Mouse (Mus musculus) CD4-positive, CD25-positive, alpha-beta regulatory T cell (primary cell): Measurements from ENCODE around the gene Sycp1. TPM values are rescaled to one million over a fixed set of nuclear protein-coding genes. Genes with fewer than 3 reads are reported as not detected.

Experiments
- polyA plus RNA-seq: library from polyadenylated mRNA; unstranded; fragments of 100-300 nt; shearing (Covaris generic); gene quantifications from one replicate; pipeline ENCODE4 v1.2.1, GENCODE M21; 2017

Sycp1 gene
- not detected for polyA plus RNA-seq

GRCm38 (mm10) chr3:102935451-102936354, at the start of gene Sycp1:
Gene Sycp1 (minus strand): TSS chr3:102936100.

DNA sequence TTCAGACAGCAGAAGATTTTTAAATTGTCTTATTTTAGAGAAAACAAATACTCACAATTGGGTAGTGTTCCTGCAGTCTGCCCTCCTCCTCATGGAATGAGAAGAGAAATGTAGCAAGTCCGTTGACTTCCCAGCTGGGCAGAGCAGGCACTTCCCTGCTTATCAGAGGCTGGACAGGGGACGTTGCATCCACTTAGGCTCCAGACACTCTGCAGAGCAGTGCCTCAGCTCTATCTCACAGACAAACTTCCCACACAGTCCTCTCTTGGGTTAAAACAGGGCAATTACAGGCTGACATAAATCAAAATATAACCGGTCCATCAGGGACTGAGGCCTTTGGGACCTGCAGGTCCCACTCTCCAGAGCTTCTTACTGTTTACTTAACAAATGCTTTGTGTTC, 28.1 kb upstream of the Sycp1 start, which contains the start of gene Nr1h5:
Gene Nr1h5 (minus strand): TSS at position 101 of the 400 bp plus-strand sequence.

GRCm38 (mm10) chr3:102782618-102783017, 153.3 kb downstream of the Sycp1 start, which contains the start of gene Tshb:
Gene Tshb (minus strand): TSS chr3:102782718.

Other genes starting within 250 kb of the Sycp1 start
- 1.8 TPM for gene Tspan2, start 201.6 kb downstream of the Sycp1 start, polyA plus RNA-seq
- gene Tshb, start 153.4 kb downstream of the Sycp1 start, polyA plus RNA-seq, result 0.12 TPM
- gene Nr1h5, start 28.0 kb upstream of the Sycp1 start, polyA plus RNA-seq, result not detected
- gene Sike1, start 59.6 kb upstream of the Sycp1 start, polyA plus RNA-seq, result 90.7 TPM
- gene Csde1, start 84.3 kb upstream of the Sycp1 start, polyA plus RNA-seq, result 272 TPM
- 52.8 TPM for gene Nras, start 122.2 kb upstream of the Sycp1 start, polyA plus RNA-seq
- 12.7 TPM for gene Ampd1, start 137.9 kb upstream of the Sycp1 start, polyA plus RNA-seq
- gene Dennd2c, start 166.5 kb upstream of the Sycp1 start, polyA plus RNA-seq, result 2.3 TPM
- 148 TPM for gene Bcas2, start 235.6 kb upstream of the Sycp1 start, polyA plus RNA-seq